Mouse (Mus musculus) liver, embryonic 15.5 days (tissue): ENCODE data around the gene Fam174b. TPM values are rescaled to one million over a fixed set of nuclear protein-coding genes. Genes with fewer than 3 reads are reported as not detected.
A peak's percentile ranks its signal among the peaks of the same experiment; 100 is the strongest.

Source experiments
- ATAC-seq: fragments of 200-750 bp; cut with Nextera tagmentation; 2 replicates; pipeline ENCODE4 v1.8.0; 2017; ENCODE audit warnings: moderate number of reproducible peaks, mild to moderate bottlenecking, moderate library complexity; ENCODE audit not compliant: insufficient read depth
- H3K27ac ChIP-seq: fragments of 300-500 bp; sonication (generic); replicated peaks from 2 replicates; pipeline ENCODE4 v1.5.1; 2015; ENCODE audit warnings: mild to moderate bottlenecking, inconsistent platforms
- H3K27me3 ChIP-seq: fragments of 300-500 bp; sonication (generic); 2 replicates; pipeline ENCODE4 v1.6.1; 2015; ENCODE audit warnings: mild to moderate bottlenecking, inconsistent platforms
- H3K36me3 ChIP-seq: fragments of 300-500 bp; sonication (generic); replicated peaks from 2 replicates; pipeline ENCODE4 v1.6.1; 2015; ENCODE audit warnings: moderate library complexity, mild to moderate bottlenecking, inconsistent platforms
- H3K4me1 ChIP-seq: fragments of 300-500 bp; sonication (generic); replicated peaks from 2 replicates; pipeline ENCODE4 v1.6.1; 2015; ENCODE audit warnings: inconsistent platforms
- H3K4me2 ChIP-seq: fragments of 300-500 bp; sonication (generic); 2 replicates; pipeline ENCODE4 v1.6.1; 2015; ENCODE audit warnings: moderate library complexity, mild to moderate bottlenecking, inconsistent platforms
- H3K4me3 ChIP-seq: fragments of 300-500 bp; sonication (generic); replicated peaks from 2 replicates; pipeline ENCODE4 v1.5.1; 2015; ENCODE audit warnings: mild to moderate bottlenecking, inconsistent platforms
- H3K9ac ChIP-seq: fragments of 300-500 bp; sonication (generic); 2 replicates; pipeline ENCODE4 v1.6.1; 2015; ENCODE audit warnings: moderate library complexity, mild to moderate bottlenecking, inconsistent platforms
- H3K9me3 ChIP-seq: fragments of 300-500 bp; sonication (generic); replicated peaks from 2 replicates; pipeline ENCODE4 v1.6.1; 2016; ENCODE audit warnings: inconsistent platforms
- WGBS: fragments of 180-500 bp; shearing (Covaris S2); methylation state at CpG from one replicate; pipeline ENCODE4 v1.1.7; 2015; ENCODE audit warnings: mixed read lengths; ENCODE audit not compliant: insufficient replicate concordance; 5-methylcytosine and 5-hydroxymethylcytosine counted together
- polyA plus RNA-seq: library from polyadenylated mRNA; unstranded; fragments of >200 nt; fragmentation: Nextera tagmentation; extraction: Ambion mirVana; gene quantifications from 2 replicates; pipeline ENCODE4 v1.2.1, GENCODE M21; 2015

Gene Fam174b
- polyA plus RNA-seq, 1 experiment from 2014 or later: 3.5 TPM

- 59% methylated on average over 7 of the region's 7 CpGs for WGBS
- Histone ChIP-seq H3K27ac (no peak overlapping the region), H3K9ac (no peak overlapping the region), H3K4me1 (no peaks in the 10 kb centered on the region), H3K4me2 (no peak overlapping the region), H3K27me3 (no peaks in the 10 kb centered on the region), H3K9me3 (no peaks in the 10 kb centered on the region), H3K36me3 (no peaks in the 10 kb centered on the region), H3K4me3 (no peak overlapping the region)
- ATAC-seq: no peak
Observed at GRCm38 (mm10) chr7:73749983-73750382, 9.9 kb downstream of the Fam174b start.

GRCm38 (mm10) chr7:73753598-73753997 is 13.5 kb downstream of the Fam174b start:
- no peak overlapping the region for H3K4me3 ChIP-seq
- no peaks in the 10 kb centered on the region for H3K36me3 ChIP-seq
- no peak for ATAC-seq
- no peak overlapping the region for H3K9ac ChIP-seq
- H3K4me1 ChIP-seq: no peaks in the 10 kb centered on the region
- H3K9me3 ChIP-seq: no peaks in the 10 kb centered on the region
- no peaks in the 10 kb centered on the region for H3K27me3 ChIP-seq
- 65% methylated on average over 1 of the region's 1 CpGs for WGBS
- no peak overlapping the region for H3K4me2 ChIP-seq
- no peak overlapping the region for H3K27ac ChIP-seq

- Histone ChIP-seq H3K4me1 (no peaks in the 10 kb centered on the region), H3K9ac (no peak overlapping the region), H3K27me3 (no peaks in the 10 kb centered on the region), H3K9me3 (no peaks in the 10 kb centered on the region), H3K36me3 (no peaks in the 10 kb centered on the region), H3K4me2 (no peak overlapping the region), H3K27ac (no peak overlapping the region), H3K4me3 (no peak overlapping the region)
- 44% methylated on average over 1 of the region's 1 CpGs for WGBS
- no peak for ATAC-seq
Observed at GRCm38 (mm10) chr7:73755377-73756110, 15.4 kb downstream of the Fam174b start.

- Histone ChIP-seq H3K27me3 (no peaks in the 10 kb centered on the region), H3K27ac (no peak overlapping the region), H3K4me1 (peaks cover 19% of the 10 kb centered on the region), H3K36me3 (no peaks in the 10 kb centered on the region), H3K4me2 (no peak overlapping the region), H3K4me3 (no peak overlapping the region), H3K9me3 (no peaks in the 10 kb centered on the region), H3K9ac (no peak overlapping the region)
- 57% methylated on average over 8 of the region's 8 CpGs for WGBS
- ATAC-seq: no peak
Observed at GRCm38 (mm10) chr7:73761691-73762189, 21.6 kb downstream of the Fam174b start.

GRCm38 (mm10) chr7:73764679-73765078 is 24.6 kb downstream of the Fam174b start:
- Histone ChIP-seq H3K4me3 (no peak overlapping the region), H3K36me3 (no peaks in the 10 kb centered on the region), H3K4me2 (no peak overlapping the region; the same call in 1 of the 2 replicates), H3K27ac (peak overlapping the region; percentile 67), H3K9me3 (no peaks in the 10 kb centered on the region), H3K27me3 (no peaks in the 10 kb centered on the region), H3K4me1 (peaks cover 19% of the 10 kb centered on the region), H3K9ac (no peak overlapping the region)
- no peak for ATAC-seq
- WGBS: 35% methylated on average over 5 of the region's 5 CpGs

- H3K4me1 ChIP-seq: peaks cover 19% of the 10 kb centered on the region
- 11% methylated on average over 7 of the region's 7 CpGs for WGBS
- no peaks in the 10 kb centered on the region for H3K9me3 ChIP-seq
- peak overlapping the region; percentile 67 for H3K27ac ChIP-seq
- peak; percentile 88 for ATAC-seq
- H3K36me3 ChIP-seq: no peaks in the 10 kb centered on the region
- H3K27me3 ChIP-seq: no peaks in the 10 kb centered on the region
- no peak overlapping the region for H3K9ac ChIP-seq
- H3K4me2 ChIP-seq: no peak overlapping the region; the same call in 1 of the 2 replicates
- no peak overlapping the region for H3K4me3 ChIP-seq
Observed at GRCm38 (mm10) chr7:73765186-73765903, 25.2 kb downstream of the Fam174b start.

- Histone ChIP-seq H3K27ac (no peak overlapping the region), H3K36me3 (no peaks in the 10 kb centered on the region), H3K27me3 (no peaks in the 10 kb centered on the region), H3K9ac (no peak overlapping the region), H3K9me3 (no peaks in the 10 kb centered on the region), H3K4me1 (peaks cover 33% of the 10 kb centered on the region), H3K4me3 (no peak overlapping the region), H3K4me2 (no peak overlapping the region)
- ATAC-seq: no peak
- 73% methylated on average over 4 of the region's 4 CpGs for WGBS
Observed at GRCm38 (mm10) chr7:73769224-73769623, 29.1 kb downstream of the Fam174b start.

GRCm38 (mm10) chr7:73771384-73772274 is 31.5 kb downstream of the Fam174b start:
- Histone ChIP-seq H3K27me3 (no peaks in the 10 kb centered on the region), H3K9ac (no peak overlapping the region), H3K27ac (no peak overlapping the region), H3K36me3 (no peaks in the 10 kb centered on the region), H3K4me1 (peaks cover 13% of the 10 kb centered on the region), H3K4me2 (peak overlapping the region; percentile 56), H3K9me3 (no peaks in the 10 kb centered on the region), H3K4me3 (peak overlapping the region; percentile 32)
- ATAC-seq: 0 out of 2 replicates have a peak, but pooled peaks have one; percentile 31
- 23% methylated on average over 19 of the region's 19 CpGs for WGBS

GRCm38 (mm10) chr7:73772275-73772765 is 32.2 kb downstream of the Fam174b start:
- Histone ChIP-seq H3K27me3 (no peaks in the 10 kb centered on the region), H3K36me3 (no peaks in the 10 kb centered on the region), H3K4me1 (peaks cover 13% of the 10 kb centered on the region), H3K27ac (no peak overlapping the region), H3K4me2 (peak overlapping the region; percentile 56), H3K4me3 (peak overlapping the region; percentile 32), H3K9me3 (no peaks in the 10 kb centered on the region), H3K9ac (no peak overlapping the region)
- no peak for ATAC-seq
- 59% methylated on average over 14 of the region's 14 CpGs for WGBS

- no peak overlapping the region for H3K27ac ChIP-seq
- no peak for ATAC-seq
- no peaks in the 10 kb centered on the region for H3K27me3 ChIP-seq
- no peaks in the 10 kb centered on the region for H3K9me3 ChIP-seq
- no peaks in the 10 kb centered on the region for H3K36me3 ChIP-seq
- no peak overlapping the region for H3K9ac ChIP-seq
- no peak overlapping the region for H3K4me3 ChIP-seq
- no peak overlapping the region for H3K4me2 ChIP-seq
- 65% methylated on average over 9 of the region's 9 CpGs for WGBS
- peaks cover 13% of the 10 kb centered on the region for H3K4me1 ChIP-seq
Observed at GRCm38 (mm10) chr7:73774781-73775180, 34.7 kb downstream of the Fam174b start.
